Mouse (Mus musculus) urinary bladder, postnatal 10 days (tissue): ENCODE data around the gene 2510002D24Rik.

ENCODE experiments used
- DNase-seq: peaks from one replicate; pipeline ENCODE4 v3.0.0; 2022; ENCODE audit warnings: low spot score

Gene 2510002D24Rik

GRCm38 (mm10) chr16:18836468-18837208, at the start of gene 2510002D24Rik, which contains the start of gene Gm28539:
Gene 2510002D24Rik, plus strand, starts transcription at chr16:18836578.
Gene Gm28539, plus strand, starts transcription at chr16:18836584.
- DNase-seq = peak; percentile 89

DNA sequence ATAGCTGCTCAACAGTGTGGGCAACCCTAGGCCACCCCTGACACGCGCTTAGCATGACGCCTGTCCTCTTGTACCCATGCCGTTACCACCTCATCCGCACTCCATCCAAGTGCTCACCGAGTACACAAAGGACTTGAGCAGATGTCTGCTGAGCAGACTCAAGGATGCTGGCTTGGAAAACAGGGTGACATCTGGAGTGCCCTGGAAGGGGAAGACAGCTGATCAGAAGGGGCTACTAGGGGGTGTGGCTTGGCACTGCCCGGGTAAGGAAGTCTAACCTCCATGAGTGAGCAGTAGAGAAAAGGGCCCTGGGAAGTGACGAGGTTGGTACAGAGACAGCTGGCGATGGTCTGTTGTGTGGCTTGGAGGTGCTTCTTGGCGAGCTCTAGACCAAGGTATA, 49.7 kb upstream of the 2510002D24Rik start:
- no peak for DNase-seq

GRCm38 (mm10) chr16:18788627-18789406, 47.6 kb upstream of the 2510002D24Rik start:
- DNase-seq = no peak

- DNase-seq = no peak
Observed at GRCm38 (mm10) chr16:18795223-18795899, 41.0 kb upstream of the 2510002D24Rik start.

DNA sequence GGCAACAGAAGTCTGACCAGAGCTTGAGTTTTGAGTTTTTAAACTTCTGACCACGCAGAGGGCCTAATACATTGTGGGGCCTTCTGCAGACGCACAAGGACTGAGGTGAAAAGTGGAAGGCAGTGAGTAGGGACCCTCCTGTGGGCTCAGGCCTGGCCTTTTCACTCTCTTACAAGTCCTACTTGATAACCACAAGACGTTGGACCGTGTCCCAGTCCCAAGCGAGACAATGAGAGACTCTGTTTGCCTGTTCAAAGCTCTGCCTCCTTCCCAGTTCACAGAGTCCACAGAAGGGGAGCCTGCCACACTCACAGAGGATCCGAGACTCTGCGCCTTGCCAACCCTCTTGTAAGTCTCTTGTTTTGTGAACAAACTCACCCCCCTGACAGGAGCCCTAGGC, 39.7 kb upstream of the 2510002D24Rik start:
- no peak for DNase-seq

DNA sequence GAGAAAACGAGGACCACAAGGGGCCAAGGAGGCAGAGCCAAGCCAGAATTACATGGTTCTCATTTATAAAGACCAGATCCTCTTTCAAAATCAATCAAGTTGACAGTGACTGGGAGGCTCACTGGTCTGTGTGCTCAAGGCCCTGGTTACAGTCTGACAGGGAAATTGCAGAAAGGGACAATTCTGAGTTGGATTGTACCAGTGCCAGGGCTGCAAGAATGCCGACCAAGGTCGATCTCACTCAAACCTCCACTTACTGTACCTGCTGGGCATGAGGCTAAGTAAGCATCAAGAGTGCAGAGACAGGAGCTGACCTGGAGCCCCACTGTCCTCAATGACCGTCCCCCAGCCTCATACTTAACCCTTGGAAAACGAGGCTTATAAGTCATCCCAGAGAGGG, 38.2 kb upstream of the 2510002D24Rik start:
- no peak for DNase-seq

- no peak for DNase-seq
Observed at GRCm38 (mm10) chr16:18798841-18799240, 37.5 kb upstream of the 2510002D24Rik start.

DNA sequence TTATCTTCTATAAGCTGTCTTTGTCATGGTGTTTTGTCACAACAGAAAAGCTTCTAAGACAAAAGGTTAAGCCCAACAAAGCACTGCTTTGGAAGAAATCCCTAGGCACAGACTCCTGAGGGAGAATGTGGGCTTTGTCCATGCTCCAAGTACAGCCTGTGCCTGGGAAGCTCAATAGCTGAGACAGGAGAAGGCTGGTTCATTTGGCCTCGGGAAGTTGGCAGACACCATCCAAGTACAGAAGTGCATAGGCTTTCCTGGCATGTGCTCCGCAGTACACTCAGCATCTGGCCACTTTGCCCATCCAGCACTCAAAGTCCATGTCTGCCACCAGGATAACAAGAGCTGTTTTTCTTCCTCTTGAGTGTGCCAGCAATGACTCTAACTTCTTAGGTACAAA, 30.6 kb upstream of the 2510002D24Rik start:
- no peak for DNase-seq

- DNase-seq = no peak
Observed at GRCm38 (mm10) chr16:18809001-18809400, 27.4 kb upstream of the 2510002D24Rik start.

DNA sequence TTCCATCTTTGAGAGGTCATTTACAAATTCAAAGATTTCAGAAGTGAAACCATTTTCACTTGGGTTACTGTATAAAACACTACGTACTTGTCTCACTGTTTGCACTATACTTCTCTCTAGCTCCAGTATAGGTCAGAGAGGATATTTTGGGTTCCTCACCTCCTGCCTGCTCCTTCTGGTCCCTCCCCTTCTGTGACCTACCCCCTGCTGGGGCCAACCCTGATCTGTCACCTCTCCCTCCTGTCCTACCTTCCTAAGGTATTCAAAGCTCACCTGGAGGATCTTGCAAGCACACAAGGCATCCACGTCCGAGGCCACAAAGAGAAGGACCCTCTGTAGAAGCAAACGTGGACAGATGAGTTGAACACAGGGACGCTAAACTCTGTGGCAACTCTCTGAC, 25.3 kb upstream of the 2510002D24Rik start:
- DNase-seq = no peak

DNA sequence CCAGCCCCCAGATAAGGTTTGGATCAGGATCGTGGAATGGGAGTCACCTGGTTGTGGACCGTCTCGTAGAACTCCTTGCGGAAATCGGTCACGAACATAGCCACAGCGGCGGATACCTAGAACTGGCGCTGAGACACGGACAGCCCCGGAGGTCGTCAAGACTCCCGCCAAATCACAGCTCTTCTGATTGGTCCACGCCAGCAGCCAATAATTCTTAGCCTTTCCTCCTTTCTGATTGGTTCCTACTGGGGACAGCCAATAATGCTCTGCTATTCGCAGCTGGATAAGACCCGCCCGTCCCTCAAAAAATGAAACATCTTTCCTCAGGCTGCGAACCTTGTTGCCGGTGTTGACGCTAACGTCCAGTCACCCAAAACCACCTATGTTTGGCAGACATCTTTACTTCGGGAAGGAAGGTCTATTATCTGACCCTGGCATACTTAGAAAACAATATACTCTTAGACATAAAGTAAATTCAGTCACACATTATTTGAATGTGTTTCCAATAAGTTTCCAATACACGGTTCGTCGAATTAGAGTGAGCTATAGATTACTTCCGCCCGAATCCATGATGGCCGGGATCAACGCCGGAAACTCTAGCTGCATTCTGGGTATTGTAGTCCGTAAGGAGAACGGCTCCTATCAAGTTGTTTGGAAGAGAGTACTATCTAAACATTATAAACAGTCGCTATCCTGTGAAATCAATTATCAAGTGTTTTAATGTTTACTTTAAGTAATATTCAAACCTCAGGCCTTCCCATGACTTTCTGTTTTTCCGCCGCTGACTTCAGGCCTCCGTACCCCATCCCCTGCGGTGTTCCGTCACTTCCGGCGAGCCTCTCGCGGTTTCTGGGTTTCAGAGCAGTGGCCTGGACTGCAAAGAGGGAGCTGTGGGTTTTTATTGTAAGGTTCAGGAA, 24.7 kb upstream of the 2510002D24Rik start, which contains the start of the genes Ufd1 and Cdc45:
Gene Ufd1, plus strand, starts transcription at position 312 of the 917 bp plus-strand sequence.
Gene Cdc45, minus strand, starts transcription at position 520 of the 917 bp plus-strand sequence.
- peak; percentile 57 for DNase-seq

- no peak for DNase-seq
Observed at GRCm38 (mm10) chr16:18812385-18812910, 23.9 kb upstream of the 2510002D24Rik start.

- DNase-seq = no peak
Observed at GRCm38 (mm10) chr16:18822356-18822755, 14.0 kb upstream of the 2510002D24Rik start.

- no peak for DNase-seq
Observed at GRCm38 (mm10) chr16:18822925-18823324, 13.5 kb upstream of the 2510002D24Rik start.

- DNase-seq = no peak
Observed at GRCm38 (mm10) chr16:18828630-18829029, 7.7 kb upstream of the 2510002D24Rik start.

- no peak for DNase-seq
Observed at GRCm38 (mm10) chr16:18829102-18829501, 7.3 kb upstream of the 2510002D24Rik start.

DNA sequence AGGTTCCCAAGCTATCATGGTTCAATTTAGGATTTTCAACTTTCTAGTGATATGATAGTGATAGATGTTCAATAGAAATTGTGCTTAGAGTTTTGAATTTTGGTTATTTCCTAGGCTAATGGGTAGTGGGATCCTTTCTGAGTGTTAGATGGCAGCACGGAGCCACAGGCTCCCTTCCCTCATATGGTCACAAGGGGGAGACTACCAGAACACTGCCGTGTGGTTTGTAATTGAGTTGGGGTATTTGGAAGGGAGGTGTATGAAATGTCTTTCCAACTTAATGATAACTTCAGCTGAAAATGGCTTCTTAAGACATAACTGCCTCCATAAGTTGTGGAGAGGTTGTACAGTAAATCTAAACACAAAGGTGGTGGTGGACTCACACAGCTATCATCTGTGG, 2.9 kb upstream of the 2510002D24Rik start:
- DNase-seq = no peak

DNA sequence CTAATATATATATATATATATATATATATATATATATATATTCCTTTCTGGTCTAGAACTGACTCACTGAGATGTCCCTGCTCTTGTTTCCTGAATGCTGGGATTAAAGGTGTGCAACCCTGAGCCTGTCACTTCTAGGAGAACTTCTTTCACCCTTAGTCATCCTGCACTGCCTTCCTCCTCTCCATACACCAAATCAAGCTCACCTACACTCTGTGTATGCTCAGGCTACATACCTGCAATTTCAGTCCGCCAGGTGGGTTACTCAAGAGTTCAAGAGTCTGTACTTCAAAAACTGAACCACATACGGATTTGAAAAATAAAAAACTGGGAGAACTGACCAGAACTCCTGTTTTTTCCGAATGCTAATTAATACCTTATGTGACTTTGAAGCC, 308 bp upstream of the 2510002D24Rik start:
- no peak for DNase-seq

GRCm38 (mm10) chr16:18838346-18838745, 2.0 kb downstream of the 2510002D24Rik start:
- DNase-seq = no peak

- DNase-seq = no peak
Observed at GRCm38 (mm10) chr16:18846301-18846820, 10.0 kb downstream of the 2510002D24Rik start.
